8 mouse cellular contexts compared by ENCODE assay signal in genomic region chr11:70239541-70240279, GRCm38 (mm10). TPM values are rescaled to one million over a fixed set of nuclear protein-coding genes. Genes with fewer than 3 reads are reported as not detected.
DNase-seq lines count a peak whose midpoint lies in the region; ATAC-seq and TF ChIP-seq lines count a peak whose summit lies in the region.

TSS of gene Gm21988 (minus strand) at chr11:70239830.
TSS of gene Rnasek (minus strand) at chr11:70239842.

- no peak for TF ChIP-seq CTCF in G1E (IDR thresholded peaks at IDR 0.05; ENCODE audit: low read depth, low read length)
- TF ChIP-seq CTCF in forebrain, postnatal 0 days (IDR thresholded peaks at IDR 0.05; ENCODE audit: low read depth), result no peak
- no peak for TF ChIP-seq CTCF in thymus, adult 2 months (IDR thresholded peaks at IDR 0.05; ENCODE audit: borderline replicate concordance, control insufficient read depth, extremely low read depth, insufficient read depth, low read length, poor library complexity)

- peak; percentile 43 for ATAC-seq in G1E (ENCODE audit: extremely low read depth, insufficient number of reproducible peaks, low FRiP score, poor library complexity, severe bottlenecking)
- peak; percentile 55 for ATAC-seq in forebrain, postnatal 0 days
- peak; percentile 39 for ATAC-seq in lung, embryonic 16.5 days (ENCODE audit: low read depth)

- H3K9me3 ChIP-seq in G1E (replicated peaks), result no peaks in the 10 kb centered on the region
- H3K9me3 ChIP-seq in forebrain, postnatal 0 days (ENCODE audit: low read length), result no peaks in the 10 kb centered on the region
- H3K9me3 ChIP-seq in hindbrain, embryonic 10.5 days, result no peaks in the 10 kb centered on the region
- no peaks in the 10 kb centered on the region for H3K9me3 ChIP-seq in lung, embryonic 16.5 days (ENCODE audit: control insufficient read depth, low read length)

- peak within 1 kb of the TSS; percentile 96 for H3K27ac ChIP-seq in forebrain, postnatal 0 days (ENCODE audit: low read depth, low read length)
- peak within 1 kb of the TSS; percentile 97 for H3K27ac ChIP-seq in hindbrain, embryonic 10.5 days
- H3K27ac ChIP-seq in lung, embryonic 16.5 days (ENCODE audit: low read length), result peak within 1 kb of the TSS; percentile 89
- peak within 1 kb of the TSS; percentile 76 for H3K27ac ChIP-seq in thymus, adult 2 months (ENCODE audit: control insufficient read depth, insufficient read depth, low read length)

- H3K4me3 ChIP-seq in G1E (ENCODE audit: low read depth, low read length), result peak within 1 kb of the TSS; percentile 90
- peak within 1 kb of the TSS; percentile 98 for H3K4me3 ChIP-seq in forebrain, postnatal 0 days (ENCODE audit: low read depth, low read length)
- H3K4me3 ChIP-seq in hindbrain, embryonic 10.5 days, result peak within 1 kb of the TSS; percentile 98
- peak within 1 kb of the TSS; percentile 100 for H3K4me3 ChIP-seq in lung, embryonic 16.5 days (ENCODE audit: low read length)
- peak within 1 kb of the TSS; percentile 96 for H3K4me3 ChIP-seq in thymus, adult 2 months (ENCODE audit: control insufficient read depth, insufficient read depth, low read length)

- H3K4me2 ChIP-seq in forebrain, postnatal 0 days (ENCODE audit: low read depth), result peak within 1 kb of the TSS; percentile 97
- H3K4me2 ChIP-seq in lung, embryonic 16.5 days (ENCODE audit: low read depth, low read length), result peak within 1 kb of the TSS; percentile 91

- WGBS in forebrain, postnatal 0 days, result under 1% methylated on average over 34 of the region's 35 CpGs
- WGBS in hindbrain, embryonic 10.5 days, result 0% methylated on average over 35 of the region's 35 CpGs
- under 1% methylated on average over 28 of the region's 35 CpGs for WGBS in lung, embryonic 16.5 days
- WGBS in thymus, adult 2 months, result 1% methylated on average over 32 of the region's 35 CpGs

- peaks cover 55% of the 10 kb centered on the region for H3K4me1 ChIP-seq in G1E (ENCODE audit: insufficient read depth, low read depth, low read length)
- H3K4me1 ChIP-seq in forebrain, postnatal 0 days (ENCODE audit: insufficient read depth), result peaks cover 22% of the 10 kb centered on the region; the same call in 1 of the 2 replicates
- H3K4me1 ChIP-seq in hindbrain, embryonic 10.5 days (replicated peaks), result peaks cover 50% of the 10 kb centered on the region
- H3K4me1 ChIP-seq in lung, embryonic 16.5 days (replicated peaks; ENCODE audit: control insufficient read depth, insufficient read depth, low read length), result peaks cover 20% of the 10 kb centered on the region
- peaks cover 21% of the 10 kb centered on the region for H3K4me1 ChIP-seq in thymus, adult 2 months (replicated peaks; ENCODE audit: control insufficient read depth, insufficient read depth, low read length)

- H3K36me3 ChIP-seq in G1E (replicated peaks), result peaks cover 26% of the 10 kb centered on the region
- H3K36me3 ChIP-seq in forebrain, postnatal 0 days (ENCODE audit: insufficient read depth), result peaks cover 12% of the 10 kb centered on the region
- peaks cover 16% of the 10 kb centered on the region for H3K36me3 ChIP-seq in hindbrain, embryonic 10.5 days
- H3K36me3 ChIP-seq in lung, embryonic 16.5 days (ENCODE audit: control insufficient read depth, insufficient read depth, low read length), result peaks cover 11% of the 10 kb centered on the region
- no peaks in the 10 kb centered on the region for H3K36me3 ChIP-seq in thymus, adult 2 months (ENCODE audit: control insufficient read depth, insufficient read depth, low read length)

- peak; percentile 63 for DNase-seq in G1E (ENCODE audit: low spot score)
- peak; percentile 84 for DNase-seq in cerebellum, adult 11-12 months
- DNase-seq in forebrain, postnatal 0 days, result peak; percentile 95
- DNase-seq in hindbrain, embryonic 10.5 days (ENCODE audit: low spot score), result peak; percentile 82
- DNase-seq in layer of hippocampus, adult 9-11 months, result peak; percentile 88
- DNase-seq in ovary, adult 18-20 months (ENCODE audit: low spot score), result peak; percentile 67
- DNase-seq in thymus, adult 2 months, result peak; percentile 77

- no peak for TF ChIP-seq POLR2A in thymus, adult 2 months (IDR thresholded peaks at IDR 0.05; ENCODE audit: control insufficient read depth, extremely low read depth, insufficient read depth, low read length, poor library complexity)

- peak within 1 kb of the TSS; percentile 92 for H3K9ac ChIP-seq in forebrain, postnatal 0 days
- H3K9ac ChIP-seq in lung, embryonic 16.5 days (ENCODE audit: low read length), result peak within 1 kb of the TSS; percentile 98

- H3K27me3 ChIP-seq in G1E (ENCODE audit: insufficient read depth, low read length), result peaks cover 14% of the 10 kb centered on the region
- no peaks in the 10 kb centered on the region for H3K27me3 ChIP-seq in forebrain, postnatal 0 days (ENCODE audit: insufficient read depth, low read length)
- H3K27me3 ChIP-seq in hindbrain, embryonic 10.5 days (ENCODE audit: insufficient read depth, poor library complexity, severe bottlenecking), result no peaks in the 10 kb centered on the region
- H3K27me3 ChIP-seq in lung, embryonic 16.5 days (ENCODE audit: control insufficient read depth, insufficient read depth, low read depth, low read length), result no peaks in the 10 kb centered on the region
- no peaks in the 10 kb centered on the region for H3K27me3 ChIP-seq in thymus, adult 2 months (ENCODE audit: control insufficient read depth, insufficient read depth, low read length)

RNA-seq across cellular contexts. Expression of gene Gm21988, which starts in this region (rescaled TPM):
- total RNA-seq in G1E (2014; fragmentation: Nextera tagmentation) (2.9 and 3.5 TPM in 2 replicates), G1E (2017) (1.2 and 1.9 TPM in 2 replicates)
- polyA plus RNA-seq in G1E (2012), result 3.2 TPM in 2 replicates
- 4.9 and 7.4 TPM in 2 replicates for total RNA-seq in forebrain, postnatal 0 days (2014; rRNA removed)
- 16.6 and 19.4 TPM in 2 replicates for polyA plus RNA-seq in forebrain, postnatal 0 days (2015; fragmentation: Nextera tagmentation; extraction: Ambion mirVana)
- polyA plus RNA-seq in hindbrain, embryonic 10.5 days (2016; fragmentation: Nextera tagmentation; extraction: Ambion mirVana), result 10.0 and 14.5 TPM in 2 replicates
- 10.3 and 10.7 TPM in 2 replicates for polyA plus RNA-seq in lung, embryonic 16.5 days (2015; fragmentation: Nextera tagmentation; extraction: Ambion mirVana)
- polyA plus RNA-seq in thymus, adult 2 months (2012; rRNA removed), result 11.1 and 11.6 TPM in 2 replicates

RNA-seq across cellular contexts. Expression of gene Rnasek, which starts in this region (rescaled TPM):
- total RNA-seq in G1E (2014; fragmentation: Nextera tagmentation) (133 and 164 TPM in 2 replicates), G1E (2017) (21.6 and 29.2 TPM in 2 replicates)
- polyA plus RNA-seq in G1E (2012), result 119 and 152 TPM in 2 replicates
- total RNA-seq in forebrain, postnatal 0 days (2014; rRNA removed), result 24.6 and 48.0 TPM in 2 replicates
- 520 and 544 TPM in 2 replicates for polyA plus RNA-seq in forebrain, postnatal 0 days (2015; fragmentation: Nextera tagmentation; extraction: Ambion mirVana)
- polyA plus RNA-seq in hindbrain, embryonic 10.5 days (2016; fragmentation: Nextera tagmentation; extraction: Ambion mirVana), result 125 and 171 TPM in 2 replicates
- 249 and 250 TPM in 2 replicates for polyA plus RNA-seq in lung, embryonic 16.5 days (2015; fragmentation: Nextera tagmentation; extraction: Ambion mirVana)
- polyA plus RNA-seq in thymus, adult 2 months (2012; rRNA removed), result 173 and 186 TPM in 2 replicates

Comparison
In these comparisons a context has a peak if more than half of its experiments do, and no peak if none do; other contexts are left out.
1. Peak in every context shown above with its lines: DNase-seq, ATAC-seq, H3K4me3 ChIP-seq and H3K27ac ChIP-seq.